Mouse (Mus musculus) ES-Bruce4 (cell line): ENCODE measurements around the gene Pskh1. TPM values are rescaled to one million over a fixed set of nuclear protein-coding genes. Genes with fewer than 3 reads are reported as not detected.

Source experiments
- H3K27ac ChIP-seq: 2 replicates; pipeline ENCODE4 v1.5.1; 2012; ENCODE audit warnings: low read length, inconsistent platforms; ENCODE audit not compliant: insufficient read depth
- H3K27me3 ChIP-seq: 2 replicates; pipeline ENCODE4 v1.6.1; 2012; ENCODE audit warnings: mild to moderate bottlenecking, low read length, inconsistent platforms; ENCODE audit not compliant: control insufficient read depth, poor library complexity, insufficient read depth, severe bottlenecking
- H3K36me3 ChIP-seq: 2 replicates; pipeline ENCODE4 v1.6.1; 2012; ENCODE audit warnings: inconsistent platforms, mild to moderate bottlenecking, low read length, moderate library complexity; ENCODE audit not compliant: control insufficient read depth, poor library complexity, insufficient read depth, severe bottlenecking
- H3K4me1 ChIP-seq: one replicate; pipeline ENCODE4 v1.8.1; 2011; ENCODE audit warnings: low read length; ENCODE audit not compliant: control insufficient read depth, insufficient read depth
- H3K4me3 ChIP-seq: 2 replicates; pipeline ENCODE4 v1.5.1; 2011; ENCODE audit warnings: low read depth, mild to moderate bottlenecking, low read length
- H3K9ac ChIP-seq: 2 replicates; pipeline ENCODE4 v1.6.1; 2012; ENCODE audit warnings: low read depth, mild to moderate bottlenecking, inconsistent platforms; ENCODE audit not compliant: poor library complexity, severe bottlenecking
- H3K9me3 ChIP-seq: replicated peaks from 2 replicates; pipeline ENCODE4 v1.6.1; 2012; ENCODE audit warnings: mild to moderate bottlenecking, low read length, inconsistent platforms; ENCODE audit not compliant: control insufficient read depth, poor library complexity, insufficient read depth, severe bottlenecking
- CTCF ChIP-seq: IDR thresholded peaks from one replicate; pipeline ENCODE4 v1.8.1; 2011; ENCODE audit warnings: low read depth, low read length
- EP300 ChIP-seq: IDR thresholded peaks from 2 replicates; pipeline ENCODE4 v1.6.1; 2011; ENCODE audit warnings: low read depth, low read length; ENCODE audit not compliant: insufficient read depth
- POLR2A ChIP-seq: IDR thresholded peaks from one replicate; pipeline ENCODE4 v1.8.1; 2011; ENCODE audit warnings: low read length; ENCODE audit not compliant: insufficient read depth
- polyA plus RNA-seq: library from polyadenylated mRNA; stranded (reverse); fragments of >200 nt; gene quantifications from 2 replicates; pipeline ENCODE4 v1.2.4, GENCODE M21; 2011; ENCODE audit warnings: low read depth; ENCODE audit not compliant: missing spikeins, insufficient read depth, insufficient read length

Gene Pskh1
- polyA plus RNA-seq, 1 experiment = 27.4 TPM

DNA sequence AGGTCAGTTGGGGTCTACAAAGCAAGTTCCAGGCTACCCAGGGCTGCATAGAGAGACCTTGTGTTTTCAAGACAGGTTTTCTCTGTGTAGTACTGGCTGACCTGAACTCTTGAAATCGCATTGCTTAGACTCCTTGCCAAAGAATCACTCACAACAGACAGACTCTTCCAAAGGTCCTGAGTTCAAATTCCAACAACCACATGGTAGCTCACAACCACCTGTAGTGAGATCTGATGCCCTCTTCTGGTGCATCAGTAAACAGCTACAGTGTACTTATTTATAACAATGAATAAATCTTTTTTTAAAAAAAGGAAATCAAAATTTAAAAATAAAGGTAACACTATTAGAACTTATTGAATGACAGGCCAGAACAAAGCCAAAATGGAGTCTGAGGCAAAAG lies 80.9 kb downstream of the Pskh1 start:
- TF ChIP-seq CTCF (no peak), EP300 (no peak), POLR2A (no peak)
- no peaks in the 10 kb centered on the region for H3K27me3 ChIP-seq
- H3K4me3 ChIP-seq = no peak overlapping the region
- H3K9me3 ChIP-seq = peaks cover 6% of the 10 kb centered on the region; the same call in 1 of the 2 replicates
- no peaks in the 10 kb centered on the region for H3K4me1 ChIP-seq
- H3K9ac ChIP-seq = no peak overlapping the region
- no peaks in the 10 kb centered on the region for H3K36me3 ChIP-seq
- no peak overlapping the region for H3K27ac ChIP-seq

Other genes with a start within 250 kb of the Pskh1 start
- gene Carmil2, start 214.2 kb upstream of the Pskh1 start, polyA plus RNA-seq = 4.7 and 5.6 TPM in 2 replicates
- gene Acd, start 199.3 kb upstream of the Pskh1 start, polyA plus RNA-seq = 30.1 and 36.7 TPM in 2 replicates
- gene Pard6a, start 199.3 kb upstream of the Pskh1 start, polyA plus RNA-seq = 10.4 and 10.9 TPM in 2 replicates
- gene 4933405L10Rik, start 192.8 kb upstream of the Pskh1 start, polyA plus RNA-seq = not detected in 2 replicates
- 18.6 and 20.1 TPM in 2 replicates for gene Enkd1, start 192.2 kb upstream of the Pskh1 start, polyA plus RNA-seq
- 6.4 and 7.2 TPM in 2 replicates for gene Gfod2, start 141.8 kb upstream of the Pskh1 start, polyA plus RNA-seq
- 17.1 and 18.5 TPM in 2 replicates for gene Ranbp10, start 73.1 kb upstream of the Pskh1 start, polyA plus RNA-seq
- 0.33 TPM in 1 of 2 replicates, not detected in the other for gene Tsnaxip1, start 72.7 kb upstream of the Pskh1 start, polyA plus RNA-seq
- 86.3 and 97.6 TPM in 2 replicates for gene Cenpt, start 47.2 kb upstream of the Pskh1 start, polyA plus RNA-seq
- 29.6 and 31.0 TPM in 2 replicates for gene Thap11, start 45.3 kb upstream of the Pskh1 start, polyA plus RNA-seq
- 29.9 and 30.2 TPM in 2 replicates for gene Nutf2, start 39.9 kb upstream of the Pskh1 start, polyA plus RNA-seq
- gene Edc4, start 19.6 kb upstream of the Pskh1 start, polyA plus RNA-seq = 45.2 and 51.6 TPM in 2 replicates
- gene Nrn1l, start 6.9 kb upstream of the Pskh1 start, polyA plus RNA-seq = 1.1 and 2.7 TPM in 2 replicates
- gene Ctrl, start 33.4 kb downstream of the Pskh1 start, polyA plus RNA-seq = 0.78 and 1.7 TPM in 2 replicates
- 46.1 and 53.1 TPM in 2 replicates for gene Psmb10, start 38.0 kb downstream of the Pskh1 start, polyA plus RNA-seq
- gene Lcat, start 42.9 kb downstream of the Pskh1 start, polyA plus RNA-seq = 2.8 and 3.2 TPM in 2 replicates
- gene Slc12a4, start 65.7 kb downstream of the Pskh1 start, polyA plus RNA-seq = 57.1 and 65.1 TPM in 2 replicates
- gene Dpep3, start 79.0 kb downstream of the Pskh1 start, polyA plus RNA-seq = 0.47 and 0.48 TPM in 2 replicates
- gene Dus2, start 90.9 kb downstream of the Pskh1 start, polyA plus RNA-seq = 14.4 and 19.3 TPM in 2 replicates
- not detected in 2 replicates for gene Dpep2nb, start 105.5 kb downstream of the Pskh1 start, polyA plus RNA-seq
- gene Ddx28, start 111.4 kb downstream of the Pskh1 start, polyA plus RNA-seq = 8.7 and 8.8 TPM in 2 replicates
- 68.9 and 78.3 TPM in 2 replicates for gene Nfatc3, start 158.4 kb downstream of the Pskh1 start, polyA plus RNA-seq
- gene Esrp2, start 236.5 kb downstream of the Pskh1 start, polyA plus RNA-seq = 10.8 and 13.2 TPM in 2 replicates
- 18.0 and 19.6 TPM in 2 replicates for gene Pla2g15, start 250.0 kb downstream of the Pskh1 start, polyA plus RNA-seq